Mouse (Mus musculus): ENCODE measurements around the gene Gpc2.

- TF ChIP-seq CTCF (IDR thresholded peaks at IDR 0.05; ENCODE audit: extremely low read depth, insufficient read depth, insufficient read length, insufficient replicate concordance) (no peak), POLR2A (IDR thresholded peaks at IDR 0.05; ENCODE audit: low read depth, low read length) (no peak)
These were observed at the start of gene Gpc2, which contains the start of the genes Gm43720 and Stag3 for GRCm38 (mm10) chr5:138279585-138280424.
